Mouse (Mus musculus) stomach, embryonic 14.5 days (tissue): ENCODE data around the gene Tmco1. TPM values are rescaled to one million over a fixed set of nuclear protein-coding genes. Genes with fewer than 3 reads are reported as not detected.
A peak's percentile ranks its signal among the peaks of the same experiment; 100 is the strongest.
"Not testable (repeated sequence)": the region's sequence is repeated elsewhere in the genome, so short reads cannot be mapped to it uniquely, and the experiment has no call there.

Source experiments
- ATAC-seq: fragments of 200-750 bp; cut with Nextera tagmentation; 2 replicates; pipeline ENCODE4 v1.8.0; 2017; ENCODE audit warnings: low read depth, moderate TSS enrichment; ENCODE audit not compliant: insufficient number of reproducible peaks, insufficient read depth, low FRiP score
- H3K27ac ChIP-seq: fragments of 300-500 bp; sonication (generic); 2 replicates; pipeline ENCODE4 v1.5.1; 2014; ENCODE audit warnings: mild to moderate bottlenecking, low read length, moderate library complexity, mixed read lengths
- H3K27me3 ChIP-seq: fragments of 300-500 bp; sonication (generic); 2 replicates; pipeline ENCODE4 v1.6.1; 2014; ENCODE audit warnings: low read length, control low read depth, mixed read lengths; ENCODE audit not compliant: control insufficient read depth, insufficient read depth
- H3K36me3 ChIP-seq: fragments of 300-500 bp; sonication (generic); 2 replicates; pipeline ENCODE4 v1.6.1; 2014; ENCODE audit warnings: mild to moderate bottlenecking, control low read depth, low read length, moderate library complexity, mixed read lengths; ENCODE audit not compliant: control insufficient read depth, insufficient read depth
- H3K4me1 ChIP-seq: fragments of 300-500 bp; sonication (generic); 2 replicates; pipeline ENCODE4 v1.6.1; 2014; ENCODE audit warnings: low read length, control low read depth, mixed read lengths; ENCODE audit not compliant: control insufficient read depth, insufficient read depth
- H3K4me2 ChIP-seq: fragments of 300-500 bp; sonication (generic); replicated peaks from 2 replicates; pipeline ENCODE4 v1.6.1; 2014; ENCODE audit warnings: low read depth, low read length, control low read depth
- H3K4me3 ChIP-seq: fragments of 300-500 bp; sonication (generic); 2 replicates; pipeline ENCODE4 v1.5.1; 2014; ENCODE audit warnings: low read depth, low read length, control low read depth
- H3K9ac ChIP-seq: fragments of 300-500 bp; sonication (generic); replicated peaks from 2 replicates; pipeline ENCODE4 v1.6.1; 2014; ENCODE audit warnings: low read depth, mild to moderate bottlenecking, control low read depth, low read length, moderate library complexity, mixed read lengths
- H3K9me3 ChIP-seq: fragments of 300-500 bp; sonication (generic); 2 replicates; pipeline ENCODE4 v1.6.1; 2016; ENCODE audit warnings: low read depth, low read length, control low read depth; ENCODE audit not compliant: control insufficient read depth
- WGBS: fragments of 180-500 bp; shearing (Covaris S2); extraction: QIAGEN DNeasy Blood & Tissue Kit; methylation state at CpG from one replicate; pipeline ENCODE4 v1.1.7; 2014; 5-methylcytosine and 5-hydroxymethylcytosine counted together
- polyA plus RNA-seq: library from polyadenylated mRNA; unstranded; fragments of >200 nt; fragmentation: Nextera tagmentation; extraction: Ambion mirVana; gene quantifications from 2 replicates; pipeline ENCODE4 v1.2.1, GENCODE M21; 2014

The Tmco1 gene
- polyA plus RNA-seq, 1 experiment from 2014 or later = 87.1 TPM

DNA sequence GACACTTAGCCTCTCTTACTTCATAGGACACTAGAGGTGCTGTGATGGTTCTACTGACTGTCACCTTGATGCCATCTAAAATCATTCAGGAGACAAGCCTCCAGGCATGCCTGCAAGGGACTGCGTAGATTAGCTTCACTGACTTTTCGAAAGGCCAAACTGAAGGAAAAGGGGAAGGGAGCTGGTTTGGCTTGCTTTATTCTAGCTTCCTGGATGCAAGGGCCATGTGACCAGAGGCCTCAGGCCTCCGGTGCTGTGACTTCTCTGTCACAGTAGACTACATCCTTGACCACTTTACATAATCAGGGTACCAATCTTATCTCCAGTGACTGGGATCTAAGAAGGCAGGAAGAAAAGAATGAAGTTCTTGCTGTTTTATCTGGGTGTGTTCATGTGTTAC, 28.2 kb downstream of the Tmco1 start:
- H3K9me3 ChIP-seq = no peaks in the 10 kb centered on the region
- 85% methylated on average over 3 of the region's 3 CpGs for WGBS
- H3K27ac ChIP-seq = no peak overlapping the region
- peaks cover 8% of the 10 kb centered on the region; the same call in 1 of the 2 replicates for H3K36me3 ChIP-seq
- no peak overlapping the region for H3K4me2 ChIP-seq
- ATAC-seq = no peak
- no peak overlapping the region for H3K4me3 ChIP-seq
- H3K4me1 ChIP-seq = no peaks in the 10 kb centered on the region
- no peak overlapping the region for H3K9ac ChIP-seq
- H3K27me3 ChIP-seq = no peaks in the 10 kb centered on the region

DNA sequence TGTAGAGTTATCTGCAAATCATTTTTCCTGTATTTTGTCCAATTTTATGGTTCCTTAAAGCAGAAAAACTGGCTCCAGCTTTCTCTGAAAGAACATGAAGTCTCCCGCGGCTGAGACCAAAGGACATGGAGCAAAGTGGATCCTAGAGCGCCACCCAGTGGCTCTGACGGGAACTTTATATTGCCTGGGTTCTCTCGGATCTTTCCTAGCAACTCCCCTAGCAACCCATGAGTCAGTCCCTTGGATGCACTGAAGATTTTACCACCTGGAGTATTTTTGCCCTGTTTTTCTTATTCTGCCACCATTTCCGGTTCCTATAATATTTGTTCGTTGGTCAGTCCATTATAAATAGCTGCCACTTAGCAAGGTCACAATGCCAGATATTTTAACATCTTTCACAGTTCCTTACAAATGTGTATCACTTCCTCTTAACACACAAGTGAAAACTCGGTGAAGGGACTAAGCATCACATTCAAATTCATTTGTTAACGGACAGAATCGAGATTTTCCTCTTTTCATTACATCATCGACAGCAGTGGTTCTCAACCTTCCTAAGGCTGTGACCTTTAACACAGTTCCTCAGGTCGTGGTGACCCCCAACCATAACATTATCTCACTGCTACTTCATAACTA, 29.4 kb downstream of the Tmco1 start:
- no peaks in the 10 kb centered on the region for H3K27me3 ChIP-seq

DNA sequence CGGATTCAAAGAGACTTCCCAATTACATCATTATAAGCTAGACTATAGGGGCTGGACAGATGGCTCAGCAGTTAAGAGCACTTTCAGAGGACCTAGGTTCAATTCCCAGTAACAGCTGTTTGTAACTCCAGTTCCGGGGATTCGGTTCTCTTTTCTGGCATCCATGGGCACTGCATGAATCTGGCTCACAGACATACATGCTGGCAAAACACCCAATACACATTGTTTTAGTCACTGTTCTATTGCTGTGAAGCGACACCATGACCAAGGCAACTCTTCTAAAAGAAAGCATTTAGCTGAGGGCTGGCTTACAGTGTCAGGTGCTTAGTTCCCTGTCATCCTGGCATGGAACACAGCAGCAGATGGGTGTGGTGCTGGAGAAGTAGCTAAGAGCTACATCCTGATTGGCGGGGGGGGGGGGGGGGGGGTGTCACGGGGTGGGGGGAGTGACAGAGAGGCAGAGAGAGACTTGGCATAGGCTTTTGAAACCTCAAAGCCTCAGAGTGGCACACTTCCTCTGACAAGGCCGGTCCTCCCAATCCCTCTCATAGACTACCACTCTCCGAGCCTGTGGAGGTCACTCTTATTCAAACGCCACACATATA, 31.1 kb downstream of the Tmco1 start:
- Histone ChIP-seq H3K36me3 (no peaks in the 10 kb centered on the region), H3K27ac (no peak overlapping the region), H3K9ac (no peak overlapping the region), H3K4me3 (no peak overlapping the region), H3K4me1 (no peaks in the 10 kb centered on the region), H3K27me3 (no peaks in the 10 kb centered on the region), H3K9me3 (no peaks in the 10 kb centered on the region), H3K4me2 (no peak overlapping the region)
- ATAC-seq = no peak
- 71% methylated on average over 9 of the region's 9 CpGs for WGBS

More for the DNA sequence above, 29.4 kb downstream of the Tmco1 start:
- Histone ChIP-seq H3K4me2 (no peak overlapping the region), H3K9me3 (no peaks in the 10 kb centered on the region), H3K9ac (no peak overlapping the region), H3K27ac (no peak overlapping the region), H3K36me3 (0 out of 2 replicates have a peak, but pooled peaks cover 2% of the 10 kb centered on the region), H3K4me1 (no peaks in the 10 kb centered on the region), H3K4me3 (no peak overlapping the region)
- no peak; the same call in 1 of the 2 replicates for ATAC-seq
- 17% methylated on average over 12 of the region's 12 CpGs for WGBS

DNA sequence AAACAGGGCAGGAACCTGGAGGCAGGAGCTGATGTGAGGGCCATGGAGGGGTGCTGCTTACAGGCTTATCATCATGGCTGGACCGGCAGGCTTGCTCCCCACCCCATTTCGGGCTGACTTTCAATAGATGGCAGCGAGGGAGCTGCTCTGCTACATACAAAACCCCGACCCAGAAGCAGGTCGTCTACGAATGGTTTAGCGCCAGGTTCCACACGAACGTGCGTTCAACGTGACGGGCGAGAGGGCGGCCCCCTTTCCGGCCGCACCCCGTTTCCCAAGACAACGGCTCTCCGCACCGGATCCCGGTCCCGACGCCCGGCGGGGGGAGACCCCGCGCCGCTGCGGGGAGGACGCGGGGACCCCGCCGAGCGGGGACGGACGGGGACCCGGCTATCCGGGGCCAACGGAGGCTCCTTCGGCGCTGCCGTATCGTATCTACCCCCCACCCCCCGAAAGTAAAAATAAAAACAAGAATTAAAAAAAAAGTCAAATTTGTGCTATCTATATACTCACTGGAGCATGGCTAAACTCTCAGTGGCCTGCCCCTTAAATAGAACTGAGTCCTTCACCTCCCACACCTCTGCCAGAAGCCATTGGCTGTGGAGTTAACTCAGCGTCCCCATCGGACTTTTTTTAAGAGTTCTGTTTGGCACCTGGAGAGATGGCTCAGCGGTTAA, 32.1 kb downstream of the Tmco1 start:
- 3% methylated on average over 47 of the region's 47 CpGs for WGBS
- Histone ChIP-seq H3K27me3 (no peaks in the 10 kb centered on the region), H3K36me3 (no peaks in the 10 kb centered on the region), H3K4me2 (peak overlapping the region; percentile 79), H3K4me1 (no peaks in the 10 kb centered on the region), H3K9me3 (no peaks in the 10 kb centered on the region), H3K27ac (no peak overlapping the region), H3K9ac (peak overlapping the region; percentile 40; the same call in 1 of the 2 replicates), H3K4me3 (peak overlapping the region; percentile 43)
- 0 out of 2 replicates have a peak, but pooled peaks have one; percentile 19 for ATAC-seq

DNA sequence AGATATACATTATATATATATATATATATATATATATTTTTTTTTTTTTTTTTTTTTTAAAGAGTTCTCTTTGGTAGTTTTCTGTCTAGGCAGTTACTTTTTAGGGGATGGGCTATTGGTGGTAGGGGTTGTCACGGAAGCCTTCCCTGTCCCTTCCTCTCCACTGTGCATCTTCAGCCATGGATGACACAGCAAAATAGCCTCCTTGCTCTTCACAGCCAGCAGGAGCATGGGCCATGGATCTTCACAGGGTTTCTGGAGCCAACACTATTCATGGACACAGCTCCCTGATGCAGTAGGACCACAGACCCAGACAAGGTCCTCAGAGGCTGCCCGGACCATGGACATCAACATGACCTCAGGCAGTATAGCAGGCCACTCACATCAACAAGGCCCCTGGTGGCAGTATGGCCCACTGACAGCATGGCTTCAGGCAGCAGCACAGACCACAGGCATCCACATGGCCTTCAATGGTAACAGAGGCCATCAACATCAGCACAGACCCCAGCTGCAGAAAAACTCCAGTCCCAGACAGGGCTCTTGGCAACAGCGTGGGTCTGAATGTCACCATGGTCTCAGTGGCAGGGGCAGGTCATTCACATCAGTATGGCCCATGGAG, 32.8 kb downstream of the Tmco1 start:
- no peaks in the 10 kb centered on the region for H3K27me3 ChIP-seq
- H3K36me3 ChIP-seq = no peaks in the 10 kb centered on the region
- H3K9ac ChIP-seq = no peak overlapping the region
- H3K4me1 ChIP-seq = no peaks in the 10 kb centered on the region
- no peak overlapping the region for H3K4me2 ChIP-seq
- no peak overlapping the region for H3K4me3 ChIP-seq
- no peak overlapping the region for H3K27ac ChIP-seq
- WGBS = 91% methylated on average over 3 of the region's 3 CpGs
- no peaks in the 10 kb centered on the region for H3K9me3 ChIP-seq
- ATAC-seq = peak; percentile 24; the same call in 1 of the 2 replicates

DNA sequence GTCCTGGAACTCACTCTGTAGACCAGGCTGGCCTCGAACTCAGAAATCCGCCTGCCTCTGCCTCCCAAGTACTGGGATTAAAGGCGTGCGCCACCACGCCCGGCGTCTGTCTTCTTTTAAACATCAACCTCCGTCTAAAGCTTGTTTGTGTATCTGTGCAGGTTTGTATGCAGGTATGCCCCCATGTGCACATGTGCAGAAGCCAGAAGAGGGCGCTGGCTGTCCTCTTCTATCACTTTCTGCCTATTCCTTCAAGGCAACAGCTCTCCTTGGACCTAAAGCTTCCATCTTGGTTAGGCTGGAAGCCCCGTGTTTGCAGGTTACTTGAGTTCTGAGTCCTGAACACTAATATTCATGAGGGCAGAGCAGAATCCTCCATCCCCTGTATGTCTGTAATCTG, 34.7 kb downstream of the Tmco1 start:
- H3K9me3 ChIP-seq = no peaks in the 10 kb centered on the region
- no peak overlapping the region for H3K27ac ChIP-seq
- H3K27me3 ChIP-seq = no peaks in the 10 kb centered on the region
- H3K4me1 ChIP-seq = no peaks in the 10 kb centered on the region
- no peak overlapping the region for H3K4me3 ChIP-seq
- ATAC-seq = no peak
- no peak overlapping the region for H3K4me2 ChIP-seq
- H3K36me3 ChIP-seq = no peaks in the 10 kb centered on the region
- H3K9ac ChIP-seq = no peak overlapping the region
- WGBS = 88% methylated on average over 10 of the region's 10 CpGs

DNA sequence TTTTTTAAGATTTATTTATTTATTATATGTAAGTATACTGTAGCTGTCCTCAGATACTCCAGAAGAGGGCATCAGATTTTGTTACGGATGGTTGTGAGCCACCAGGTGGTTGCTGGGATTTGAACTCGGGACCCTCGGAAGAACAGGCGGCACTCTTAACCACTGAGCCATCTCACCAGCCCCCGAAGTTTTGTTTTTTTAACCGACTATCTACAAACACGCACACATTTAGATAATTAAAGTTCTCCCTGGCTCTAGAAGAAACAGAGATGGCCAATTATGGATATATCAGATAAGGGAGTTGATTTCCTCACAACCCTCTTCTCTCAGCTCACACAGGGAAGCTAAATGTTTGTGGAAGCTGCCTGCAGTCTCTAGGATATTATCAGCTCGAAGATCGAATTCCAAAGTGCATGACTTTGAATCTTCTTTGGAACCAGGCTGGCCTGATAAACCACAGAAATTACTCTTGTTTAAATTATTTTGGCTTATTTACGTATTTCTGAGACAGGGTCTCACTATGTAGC, 37.9 kb downstream of the Tmco1 start:
- H3K27me3 ChIP-seq, H3K27ac ChIP-seq, H3K4me3 ChIP-seq, H3K4me1 ChIP-seq, H3K4me2 ChIP-seq, H3K9ac ChIP-seq, H3K9me3 ChIP-seq, ATAC-seq, H3K36me3 ChIP-seq: not testable (repeated sequence)
- WGBS = 79% methylated on average over 10 of the region's 10 CpGs

DNA sequence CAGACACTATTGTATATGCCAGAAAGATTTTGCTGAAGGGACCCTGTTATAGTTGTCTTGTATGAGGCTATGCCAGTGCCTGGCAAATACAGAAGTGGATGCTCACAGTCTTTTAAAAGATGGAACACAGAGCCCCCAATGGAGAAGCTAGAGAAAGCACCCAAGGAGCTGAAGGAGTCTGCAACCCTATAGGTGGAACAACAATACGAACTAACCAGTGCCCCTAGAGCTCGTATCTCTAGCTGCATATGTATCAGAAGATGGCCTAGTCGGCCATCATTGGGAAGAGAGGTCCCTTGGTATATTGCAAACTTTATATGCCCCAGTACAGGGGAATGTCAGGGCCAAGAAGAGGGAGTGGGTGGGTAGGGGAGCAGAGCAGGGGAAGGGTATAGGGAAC, 41.0 kb downstream of the Tmco1 start:
- H3K36me3 ChIP-seq, H3K4me1 ChIP-seq, ATAC-seq, H3K27me3 ChIP-seq, H3K9ac ChIP-seq, H3K4me3 ChIP-seq, H3K27ac ChIP-seq, H3K9me3 ChIP-seq: not testable (repeated sequence)
- H3K4me2 ChIP-seq = peak overlapping the region; percentile 58; the same call in 1 of the 2 replicates
- 63% methylated on average over 3 of the region's 3 CpGs for WGBS
